Comparison of ENCODE assay signal across 7 mouse cellular contexts in genomic region chr11:100574708-100575483, GRCm38 (mm10). TPM values are rescaled to one million over a fixed set of nuclear protein-coding genes. Genes with fewer than 3 reads are reported as not detected.
A peak's percentile ranks its signal among the peaks of the same experiment; 100 is the strongest.
DNase-seq lines count a peak whose midpoint lies in the region; ATAC-seq and TF ChIP-seq lines count a peak whose summit lies in the region.

TSS of gene Cnp (plus strand) at chr11:100574904.

- peak; percentile 72 for TF ChIP-seq POLR2A in small intestine, adult 2 months (IDR thresholded peaks at IDR 0.05; ENCODE audit: low read depth, low read length)

- peak within 1 kb of the TSS; percentile 79 for H3K4me3 ChIP-seq in embryonic facial prominence, embryonic 10.5 days
- H3K4me3 ChIP-seq in limb, embryonic 10.5 days = peak within 1 kb of the TSS; percentile 79
- peak within 1 kb of the TSS; percentile 59 for H3K4me3 ChIP-seq in midbrain, embryonic 12.5 days
- peak within 1 kb of the TSS; percentile 66 for H3K4me3 ChIP-seq in small intestine, adult 2 months (ENCODE audit: low read depth, low read length)

- 2% methylated on average over 47 of the region's 47 CpGs for WGBS in embryonic facial prominence, embryonic 10.5 days
- WGBS in limb, embryonic 10.5 days = 3% methylated on average over 46 of the region's 47 CpGs
- 3% methylated on average over 47 of the region's 47 CpGs for WGBS in midbrain, embryonic 12.5 days
- under 1% methylated on average over 47 of the region's 47 CpGs for WGBS in small intestine, adult 2 months

- peaks cover 41% of the 10 kb centered on the region for H3K27me3 ChIP-seq in embryonic facial prominence, embryonic 10.5 days (replicated peaks; ENCODE audit: low read depth, poor library complexity, severe bottlenecking)
- peaks cover 33% of the 10 kb centered on the region for H3K27me3 ChIP-seq in limb, embryonic 10.5 days (ENCODE audit: low read depth, poor library complexity, severe bottlenecking)
- H3K27me3 ChIP-seq in midbrain, embryonic 12.5 days = peaks cover 31% of the 10 kb centered on the region
- H3K27me3 ChIP-seq in small intestine, adult 2 months (ENCODE audit: control insufficient read depth, insufficient read depth, low read length) = no peaks in the 10 kb centered on the region

- TF ChIP-seq CTCF in small intestine, adult 2 months (IDR thresholded peaks at IDR 0.05; ENCODE audit: extremely low read depth, insufficient read length, insufficient replicate concordance, low read depth, low read length) = no peak

- DNase-seq in adrenal gland, adult 8-10 months = peak; percentile 67
- DNase-seq in embryonic facial prominence, embryonic 10.5 days (ENCODE audit: low spot score) = peak; percentile 86
- DNase-seq in heart, adult 11 months = peak; percentile 98
- DNase-seq in kidney, adult 11 months = peak; percentile 78
- peak; percentile 83 for DNase-seq in limb, embryonic 10.5 days (ENCODE audit: low spot score)

- H3K4me2 ChIP-seq in midbrain, embryonic 12.5 days (replicated peaks) = peak within 1 kb of the TSS; percentile 79

- H3K9me3 ChIP-seq in embryonic facial prominence, embryonic 10.5 days = no peaks in the 10 kb centered on the region
- no peaks in the 10 kb centered on the region for H3K9me3 ChIP-seq in limb, embryonic 10.5 days (replicated peaks)
- no peaks in the 10 kb centered on the region for H3K9me3 ChIP-seq in midbrain, embryonic 12.5 days

- ATAC-seq in midbrain, embryonic 12.5 days (ENCODE audit: low FRiP score, low read depth) = peak; percentile 47; the same call in 1 of the 2 replicates

- peaks cover 36% of the 10 kb centered on the region for H3K4me1 ChIP-seq in embryonic facial prominence, embryonic 10.5 days
- peaks cover 32% of the 10 kb centered on the region for H3K4me1 ChIP-seq in limb, embryonic 10.5 days
- H3K4me1 ChIP-seq in midbrain, embryonic 12.5 days = peaks cover 22% of the 10 kb centered on the region
- peaks cover 12% of the 10 kb centered on the region for H3K4me1 ChIP-seq in small intestine, adult 2 months (ENCODE audit: control insufficient read depth, insufficient read depth, insufficient read length, low read length)

- peak within 1 kb of the TSS; percentile 56 for H3K9ac ChIP-seq in midbrain, embryonic 12.5 days (replicated peaks)

- peak within 1 kb of the TSS; percentile 84 for H3K27ac ChIP-seq in embryonic facial prominence, embryonic 10.5 days (replicated peaks)
- H3K27ac ChIP-seq in limb, embryonic 10.5 days = peak within 1 kb of the TSS; percentile 87
- peak within 1 kb of the TSS; percentile 12; the same call in 1 of the 2 replicates for H3K27ac ChIP-seq in midbrain, embryonic 12.5 days (replicated peaks)
- peak within 1 kb of the TSS; percentile 62 for H3K27ac ChIP-seq in small intestine, adult 2 months (ENCODE audit: insufficient read depth, low read depth, low read length)

- H3K36me3 ChIP-seq in embryonic facial prominence, embryonic 10.5 days (replicated peaks) = peaks cover 35% of the 10 kb centered on the region
- peaks cover 33% of the 10 kb centered on the region for H3K36me3 ChIP-seq in limb, embryonic 10.5 days
- H3K36me3 ChIP-seq in midbrain, embryonic 12.5 days = peaks cover 15% of the 10 kb centered on the region
- peaks cover 8% of the 10 kb centered on the region for H3K36me3 ChIP-seq in small intestine, adult 2 months (ENCODE audit: control insufficient read depth, insufficient read depth, low read length)

RNA-seq across cellular contexts. Expression of gene Cnp, which starts in this region (rescaled TPM):
- 10 to 100 TPM; 47.5 to 85.0 (median 71.9) TPM for total RNA-seq in adrenal gland, adult 8-10 months (2022)
- polyA plus RNA-seq in embryonic facial prominence, embryonic 10.5 days (2016; fragmentation: Nextera tagmentation; extraction: Ambion mirVana) = 21.3 and 25.1 TPM in 2 replicates
- 13.1 and 23.0 TPM in 2 replicates for polyA plus RNA-seq in limb, embryonic 10.5 days (2016; fragmentation: Nextera tagmentation; extraction: Ambion mirVana)
- 19.7 and 20.4 TPM in 2 replicates for polyA plus RNA-seq in midbrain, embryonic 12.5 days (2016; fragmentation: Nextera tagmentation; extraction: Ambion mirVana)
- 12.1 and 19.4 TPM in 2 replicates for polyA plus RNA-seq in small intestine, adult 2 months (2012; rRNA removed)

Comparison
In these comparisons a context has a peak if more than half of its experiments do, and no peak if none do; other contexts are left out.
1. Peak in every context shown above with its lines: DNase-seq, ATAC-seq, H3K4me3 ChIP-seq and H3K27ac ChIP-seq.
2. H3K27ac ChIP-seq: peak in every context shown above with its lines; median percentile 87 in limb, embryonic 10.5 days; 84 in embryonic facial prominence, embryonic 10.5 days; 62 in small intestine, adult 2 months; 12 in midbrain, embryonic 12.5 days.